Mouse (Mus musculus) ES-E14 (cell line): ENCODE measurements at regions not wholly inside any gene's neighbourhood (a gene's known extent, or its start where the extent isn't known, plus 50 kb on each side); places are given as distances from the start of the nearest gene placed in this dataset.

ENCODE experiments used
- DNase-seq: peaks from one replicate; pipeline ENCODE4 v3.0.0-alpha.2; 2013; ENCODE audit warnings: low read depth, low spot score
- H3K27ac ChIP-seq: 2 replicates; pipeline ENCODE4 v1.5.1; 2012; ENCODE audit warnings: low read depth, mild to moderate bottlenecking, low read length, moderate library complexity, mixed read lengths; ENCODE audit not compliant: poor library complexity, insufficient read depth, severe bottlenecking
- H3K36me3 ChIP-seq: 2 replicates; pipeline ENCODE4 v1.6.1; 2012; ENCODE audit warnings: mild to moderate bottlenecking, low read length, moderate library complexity, mixed read lengths; ENCODE audit not compliant: control insufficient read depth, poor library complexity, insufficient read depth, severe bottlenecking
- H3K4me1 ChIP-seq, 2 experiments: fragments of 150-350 bp in 1 of 2; sonication (generic) in 1 of 2; 2 replicates each; pipeline ENCODE4 v1.6.1; 2012; ENCODE audit warnings: low read length in 2 of 2, mild to moderate bottlenecking in 1 of 2, mixed read lengths in 1 of 2; ENCODE audit not compliant: control insufficient read depth in 2 of 2, insufficient read depth in 2 of 2, poor library complexity in 1 of 2
- H3K4me3 ChIP-seq, 2 experiments: fragments of 150-350 bp in 1 of 2; sonication (generic) in 1 of 2; 2 replicates each; pipeline ENCODE4 v1.5.1; 2012; ENCODE audit warnings: low read length in 2 of 2, low read depth in 1 of 2, mild to moderate bottlenecking in 1 of 2, mixed read lengths in 1 of 2; ENCODE audit not compliant: insufficient read depth in 1 of 2, poor library complexity in 1 of 2, severe bottlenecking in 1 of 2
- H3K9ac ChIP-seq: 2 replicates; pipeline ENCODE4 v1.6.1; 2012; ENCODE audit warnings: low read depth, mild to moderate bottlenecking, low read length, mixed read lengths; ENCODE audit not compliant: poor library complexity, insufficient read depth, severe bottlenecking
- H3K9me3 ChIP-seq: fragments of 150-350 bp; sonication (generic); 2 replicates; pipeline ENCODE4 v1.6.1; 2012; ENCODE audit warnings: low read depth, mild to moderate bottlenecking, low read length; ENCODE audit not compliant: control insufficient read depth, insufficient read depth
- CHD2 ChIP-seq: IDR thresholded peaks from 2 replicates; pipeline ENCODE4 v1.6.1; 2014; ENCODE audit warnings: mild to moderate bottlenecking, low read depth, low read length, inconsistent platforms
- HCFC1 ChIP-seq: IDR thresholded peaks from 2 replicates; pipeline ENCODE4 v1.6.1; 2012; ENCODE audit warnings: low read length, inconsistent platforms, borderline replicate concordance; ENCODE audit not compliant: insufficient read depth
- MAFK ChIP-seq: IDR thresholded peaks from 2 replicates; pipeline ENCODE4 v1.6.1; 2014; ENCODE audit warnings: mild to moderate bottlenecking, low read depth, low read length, inconsistent platforms; ENCODE audit not compliant: insufficient read depth
- ZC3H11A ChIP-seq: IDR thresholded peaks from 2 replicates; pipeline ENCODE4 v1.6.1; 2012; ENCODE audit warnings: low read depth, mild to moderate bottlenecking, inconsistent platforms, low read length, borderline replicate concordance
- ZNF384 ChIP-seq: IDR thresholded peaks from 2 replicates; pipeline ENCODE4 v1.6.1; 2012; ENCODE audit warnings: low read depth, low read length, inconsistent platforms
- in situ Hi-C, 2 experiments: fragments of 600-800 bp; cut with MboI; formaldehyde crosslinking; loops; one replicate each; pipeline ENCODE4 v1.15.1; 2025; ENCODE audit warnings: low sequenced_read_pairs in 2 of 2, inconsistent platforms in 1 of 2; ENCODE audit not compliant: unreplicated experiment in 2 of 2

DNA sequence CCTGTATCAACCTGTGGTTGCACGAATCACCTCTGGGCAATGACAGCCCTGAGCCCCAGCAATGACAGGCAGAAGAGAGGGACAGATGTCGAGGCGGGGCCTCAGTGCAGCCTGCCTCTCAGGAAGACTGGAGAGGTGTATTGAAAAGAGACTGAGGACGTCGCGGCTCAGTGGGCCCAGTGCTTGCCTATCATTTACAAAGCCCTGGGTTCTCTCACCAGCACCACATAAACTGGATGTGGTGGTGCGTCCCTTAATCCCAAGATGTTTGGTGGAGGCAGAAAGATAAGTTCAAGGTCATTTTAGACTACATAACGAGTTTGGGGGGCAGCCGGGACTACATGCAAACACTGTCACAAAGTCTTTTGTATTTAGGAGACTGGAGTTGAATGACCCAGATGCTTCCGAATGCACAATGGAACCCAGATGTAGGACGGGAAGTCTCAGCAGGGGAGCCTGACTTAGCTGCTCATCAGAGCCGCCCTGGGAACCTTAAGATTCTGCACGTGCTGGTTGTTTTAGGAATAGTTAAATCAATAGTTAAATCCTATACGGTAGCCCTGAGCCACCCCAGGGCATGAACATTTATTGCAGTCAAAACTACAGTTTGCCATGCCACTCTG, 72.8 kb downstream of the Gadd45g start:
- Histone ChIP-seq H3K27ac (no peak overlapping the region), H3K9ac (no peak overlapping the region), H3K36me3 (no peaks in the 10 kb centered on the region), H3K4me3 (no peak overlapping the region), H3K4me1 (peaks cover 23 to 49% of the 10 kb centered on the region in 2 experiments), H3K9me3 (no peaks in the 10 kb centered on the region)
- in situ Hi-C loops, result no loop called here
- TF ChIP-seq ZC3H11A (no peak), ZNF384 (no peak), MAFK (no peak), HCFC1 (no peak), CHD2 (no peak)
- no peak for DNase-seq

DNA sequence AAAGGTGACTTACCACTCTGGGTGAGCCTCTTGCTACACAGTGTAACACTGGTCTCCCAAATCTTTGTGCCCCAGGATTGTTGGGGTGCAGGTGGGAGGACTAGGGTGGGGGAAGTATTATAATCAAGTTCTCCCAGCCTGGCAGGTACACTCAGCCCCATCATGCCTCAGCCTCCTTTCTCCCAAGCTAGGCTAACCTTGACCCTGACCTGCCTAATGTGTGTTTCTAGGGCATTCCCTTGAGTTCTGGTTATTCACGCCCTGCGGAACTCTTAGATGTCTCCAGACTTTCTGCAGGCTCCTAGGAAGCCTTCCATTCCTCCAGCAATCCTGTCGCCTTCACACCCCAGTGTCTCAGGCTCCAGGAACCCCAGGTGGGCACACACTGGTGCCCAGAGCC, 73.5 kb downstream of the Gadd45g start:
- Histone ChIP-seq H3K4me3 (no peak overlapping the region), H3K4me1 (peaks cover 25 to 49% of the 10 kb centered on the region in 2 experiments)

DNA sequence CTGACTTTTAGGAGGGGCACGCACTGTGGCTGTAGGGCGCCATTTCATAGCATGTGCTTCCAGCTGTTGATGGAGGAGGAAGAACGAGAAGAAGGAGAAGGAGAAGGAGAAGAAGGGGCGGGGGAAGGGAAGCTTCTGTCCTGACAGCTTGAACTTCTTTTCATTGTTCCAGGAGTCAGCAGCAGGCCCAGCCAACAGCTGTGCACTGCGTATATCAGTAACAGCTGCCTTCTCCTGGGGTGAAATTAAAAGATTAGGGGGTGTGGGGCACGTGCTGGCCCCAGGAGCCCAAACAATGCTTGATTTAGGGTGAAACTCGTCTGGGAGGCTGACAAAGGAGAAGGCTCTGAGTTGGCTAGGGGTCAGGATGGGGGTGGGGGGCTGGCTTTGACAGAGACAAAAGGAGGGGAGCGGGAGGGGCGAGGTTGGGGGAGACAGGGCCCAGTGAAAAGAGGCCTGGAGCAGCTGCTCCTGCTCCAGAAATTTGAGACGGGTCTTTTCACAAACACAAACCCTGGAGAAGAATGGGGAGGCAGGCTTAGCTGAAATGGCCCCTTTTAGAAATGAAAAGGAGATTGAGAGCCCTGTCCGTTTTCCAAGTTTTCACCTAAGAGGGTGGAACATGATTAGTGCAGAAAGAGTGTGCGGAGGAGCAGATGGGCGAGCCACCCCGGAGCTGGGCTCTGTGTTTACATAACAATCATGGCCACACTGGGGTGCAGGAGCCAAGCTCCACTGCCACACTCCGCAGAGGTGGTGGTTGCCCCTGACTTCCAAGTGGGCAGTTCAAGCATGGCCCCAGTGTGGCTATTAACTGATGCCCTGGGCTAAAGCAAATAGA, 74.3 kb downstream of the Gadd45g start:
- in situ Hi-C loops, result no loop called here
- no peaks in the 10 kb centered on the region for H3K9me3 ChIP-seq
- no peak overlapping the region for H3K9ac ChIP-seq
- peaks cover 25 to 49% of the 10 kb centered on the region in 2 experiments for H3K4me1 ChIP-seq
- H3K36me3 ChIP-seq, result no peaks in the 10 kb centered on the region
- 0 out of 2 replicates have a peak, but pooled peaks have one; percentile 8 for TF ChIP-seq MAFK
- TF ChIP-seq CHD2, result peak; percentile 57; the same call in 1 of the 2 replicates
- TF ChIP-seq HCFC1, result no peak
- no peak for TF ChIP-seq ZNF384
- peak overlapping the region; percentile 78 for H3K27ac ChIP-seq
- DNase-seq, result no peak
- H3K4me3 ChIP-seq, result no peak overlapping the region

More for the DNA sequence above, 73.5 kb downstream of the Gadd45g start:
- TF ChIP-seq HCFC1 (no peak), CHD2 (no peak), ZNF384 (no peak), ZC3H11A (no peak), MAFK (no peak)
- DNase-seq, result no peak
- Histone ChIP-seq H3K36me3 (no peaks in the 10 kb centered on the region), H3K9ac (no peak overlapping the region), H3K27ac (peak overlapping the region; percentile 78), H3K9me3 (no peaks in the 10 kb centered on the region)
- in situ Hi-C loops, result no loop called here

DNA sequence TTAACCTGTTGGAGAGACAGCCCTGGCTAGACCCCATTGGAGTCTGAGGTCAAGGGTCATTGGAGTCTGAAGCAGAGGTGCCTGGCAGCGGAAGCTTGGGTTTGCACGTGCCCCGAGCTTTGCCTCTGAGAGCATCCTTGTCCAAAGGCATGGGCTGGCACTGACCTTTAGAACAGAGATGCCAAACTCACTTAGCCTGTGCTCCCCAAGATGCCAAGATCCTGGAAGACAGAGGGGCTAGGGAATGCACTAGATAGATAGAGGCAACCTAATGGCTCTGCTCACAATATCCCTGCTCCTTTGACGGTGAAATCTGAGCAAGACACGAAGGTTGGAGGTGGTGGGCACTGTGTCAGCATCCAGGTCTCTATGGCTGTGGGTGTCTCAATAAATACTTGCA, 75.1 kb downstream of the Gadd45g start:
- no peak overlapping the region for H3K4me3 ChIP-seq
- peak overlapping the region; percentile 78 for H3K27ac ChIP-seq
- no peaks in the 10 kb centered on the region for H3K36me3 ChIP-seq
- no peaks in the 10 kb centered on the region for H3K9me3 ChIP-seq
- peaks cover 25 to 47% of the 10 kb centered on the region in 2 experiments for H3K4me1 ChIP-seq
- no peak overlapping the region for H3K9ac ChIP-seq
- DNase-seq, result no peak
- TF ChIP-seq CHD2, result no peak
- in situ Hi-C loops, result no loop called here
